Mouse (Mus musculus): ENCODE results near the gene 2610301B20Rik. TPM values are rescaled to one million over a fixed set of nuclear protein-coding genes. Genes with fewer than 3 reads are reported as not detected.

Gene 2610301B20Rik
- polyA plus RNA-seq, 1 experiment: 13.1 TPM

- Histone ChIP-seq H3K4me1 (peaks cover 20% of the 10 kb centered on the region), H3K36me3 (replicated peaks; ENCODE audit: low read length) (peaks cover 5% of the 10 kb centered on the region), H3K9me3 (no peaks in the 10 kb centered on the region), H3K27me3 (replicated peaks) (no peaks in the 10 kb centered on the region), H3K4me3 (replicated peaks) (no peak overlapping the region)
- TF ChIP-seq FLI1 (IDR thresholded peaks at IDR 0.05; ENCODE audit: low read length): no peak
- TF ChIP-seq GATA1 (IDR thresholded peaks at IDR 0.05; ENCODE audit: borderline replicate concordance, low read length): no peak
These were observed 2.1 kb upstream of the 2610301B20Rik start for GRCm38 (mm10) chr4:10872231-10872630.

DNA sequence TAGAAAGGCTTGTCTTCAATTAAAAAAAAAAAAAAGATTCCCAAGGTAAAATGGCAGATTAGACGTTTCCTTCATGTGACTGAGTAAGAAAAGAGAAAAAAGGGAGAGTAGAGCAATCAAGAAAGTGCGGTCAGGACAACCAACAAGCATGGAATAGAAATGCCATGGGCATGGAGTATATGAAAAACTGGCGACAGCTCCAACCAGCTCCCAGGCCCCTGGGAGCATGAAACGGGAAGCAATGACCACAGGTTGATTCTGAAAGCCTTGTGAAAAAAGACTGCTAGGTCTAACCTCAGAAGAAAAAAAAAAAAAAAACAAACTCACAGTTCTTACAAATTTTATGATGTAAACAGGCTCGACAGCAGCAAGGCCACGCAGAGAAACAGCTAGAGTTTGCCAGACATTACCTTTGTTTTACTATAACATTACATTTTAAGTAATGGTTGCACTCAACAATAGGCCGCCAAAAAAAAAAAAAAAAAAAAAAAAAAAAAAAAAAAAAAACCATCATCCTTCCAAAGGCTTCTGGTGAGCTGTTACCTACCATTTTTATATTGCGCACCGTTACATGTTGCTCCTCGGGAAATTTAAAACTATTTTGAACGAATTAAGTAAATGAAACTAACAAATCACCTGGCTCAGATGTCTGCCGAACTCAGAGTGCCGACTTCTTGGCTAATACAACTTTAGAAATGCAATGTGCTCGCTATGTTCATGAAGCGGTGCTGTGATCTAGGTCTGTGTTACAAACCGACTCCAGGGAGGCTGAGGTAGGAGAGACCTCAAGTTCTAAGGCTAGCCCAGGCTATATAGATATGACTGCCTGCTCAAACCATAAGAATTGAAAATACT is 1.4 kb upstream of the 2610301B20Rik start:
- Histone ChIP-seq H3K4me3 (replicated peaks) (peak overlapping the region; percentile 99), H3K4me1 (peaks cover 20% of the 10 kb centered on the region)
- no peak for TF ChIP-seq FLI1 (IDR thresholded peaks at IDR 0.05; ENCODE audit: low read length)

GRCm38 (mm10) chr4:10873549-10873919 is 764 bp upstream of the 2610301B20Rik start:
- H3K4me3 ChIP-seq (replicated peaks): peak overlapping the region; percentile 99
- no peaks in the 10 kb centered on the region for H3K9me3 ChIP-seq
- H3K27me3 ChIP-seq (replicated peaks): no peaks in the 10 kb centered on the region
- H3K36me3 ChIP-seq (replicated peaks; ENCODE audit: low read length): peaks cover 5% of the 10 kb centered on the region
- peaks cover 20% of the 10 kb centered on the region for H3K4me1 ChIP-seq
- TF ChIP-seq GATA1 (IDR thresholded peaks at IDR 0.05; ENCODE audit: borderline replicate concordance, low read length): no peak

More for the DNA sequence above, 1.4 kb upstream of the 2610301B20Rik start:
- no peaks in the 10 kb centered on the region for H3K27me3 ChIP-seq (replicated peaks)
- H3K36me3 ChIP-seq (replicated peaks; ENCODE audit: low read length): peaks cover 5% of the 10 kb centered on the region
- H3K9me3 ChIP-seq: no peaks in the 10 kb centered on the region

DNA sequence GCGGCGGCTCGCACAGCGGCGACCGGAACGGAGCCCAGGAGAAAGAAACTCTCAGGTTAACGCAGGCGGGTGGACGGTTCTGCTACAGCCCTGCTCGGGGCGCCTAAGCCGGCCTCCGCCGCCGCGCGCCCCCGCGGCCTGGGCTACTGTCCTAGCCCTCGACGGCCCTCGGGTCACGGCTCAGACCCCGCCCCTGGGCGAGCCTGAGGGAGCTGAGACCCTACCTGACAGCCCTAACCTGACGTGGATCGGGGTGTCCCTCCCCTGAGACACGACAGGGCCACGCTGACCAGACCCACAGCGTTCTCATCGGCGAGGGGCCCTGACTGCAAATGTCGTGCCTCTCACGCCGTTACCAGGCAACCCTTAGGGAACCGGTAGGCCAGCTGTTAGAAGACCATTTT is 422 bp downstream of the 2610301B20Rik start:
- no peak for TF ChIP-seq FLI1 (IDR thresholded peaks at IDR 0.05; ENCODE audit: low read length)
- peaks cover 24% of the 10 kb centered on the region for H3K4me1 ChIP-seq
- no peaks in the 10 kb centered on the region for H3K9me3 ChIP-seq
- H3K27me3 ChIP-seq (replicated peaks): no peaks in the 10 kb centered on the region
- H3K36me3 ChIP-seq (replicated peaks; ENCODE audit: low read length): peaks cover 15% of the 10 kb centered on the region
- peak overlapping the region; percentile 99 for H3K4me3 ChIP-seq (replicated peaks)

- Histone ChIP-seq H3K4me1 (peaks cover 24% of the 10 kb centered on the region), H3K4me3 (replicated peaks) (peak overlapping the region; percentile 99), H3K36me3 (replicated peaks; ENCODE audit: low read length) (peaks cover 21% of the 10 kb centered on the region), H3K27me3 (replicated peaks) (no peaks in the 10 kb centered on the region), H3K9me3 (no peaks in the 10 kb centered on the region)
- no peak for TF ChIP-seq FLI1 (IDR thresholded peaks at IDR 0.05; ENCODE audit: low read length)
- no peak for TF ChIP-seq GATA1 (IDR thresholded peaks at IDR 0.05; ENCODE audit: borderline replicate concordance, low read length)
These were observed 1.1 kb downstream of the 2610301B20Rik start for GRCm38 (mm10) chr4:10875407-10875806.

DNA sequence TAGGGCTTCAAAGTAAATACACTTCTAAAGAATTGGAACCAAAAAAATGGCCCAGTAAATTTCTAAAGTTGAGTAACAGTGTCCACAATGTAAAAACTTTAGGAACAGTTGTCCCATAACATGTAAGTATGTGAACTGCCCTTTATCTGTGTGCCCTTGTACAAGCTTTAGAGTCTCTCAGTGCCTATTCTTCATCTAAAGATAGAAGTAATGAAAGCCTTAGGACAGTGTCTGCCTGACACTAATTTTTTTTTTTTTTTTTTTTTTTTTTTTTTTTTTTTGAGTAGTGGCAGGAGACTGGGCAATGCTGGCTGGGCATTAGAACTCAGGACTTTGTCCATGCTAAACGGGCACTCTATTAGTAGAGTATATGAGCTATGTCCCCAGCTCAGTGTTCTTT is 2.8 kb downstream of the 2610301B20Rik start:
- Histone ChIP-seq H3K36me3 (replicated peaks; ENCODE audit: low read length) (peaks cover 38% of the 10 kb centered on the region), H3K4me3 (replicated peaks) (no peak overlapping the region), H3K27me3 (replicated peaks) (no peaks in the 10 kb centered on the region), H3K4me1 (peaks cover 24% of the 10 kb centered on the region), H3K9me3 (no peaks in the 10 kb centered on the region)
- no peak for TF ChIP-seq FLI1 (IDR thresholded peaks at IDR 0.05; ENCODE audit: low read length)

DNA sequence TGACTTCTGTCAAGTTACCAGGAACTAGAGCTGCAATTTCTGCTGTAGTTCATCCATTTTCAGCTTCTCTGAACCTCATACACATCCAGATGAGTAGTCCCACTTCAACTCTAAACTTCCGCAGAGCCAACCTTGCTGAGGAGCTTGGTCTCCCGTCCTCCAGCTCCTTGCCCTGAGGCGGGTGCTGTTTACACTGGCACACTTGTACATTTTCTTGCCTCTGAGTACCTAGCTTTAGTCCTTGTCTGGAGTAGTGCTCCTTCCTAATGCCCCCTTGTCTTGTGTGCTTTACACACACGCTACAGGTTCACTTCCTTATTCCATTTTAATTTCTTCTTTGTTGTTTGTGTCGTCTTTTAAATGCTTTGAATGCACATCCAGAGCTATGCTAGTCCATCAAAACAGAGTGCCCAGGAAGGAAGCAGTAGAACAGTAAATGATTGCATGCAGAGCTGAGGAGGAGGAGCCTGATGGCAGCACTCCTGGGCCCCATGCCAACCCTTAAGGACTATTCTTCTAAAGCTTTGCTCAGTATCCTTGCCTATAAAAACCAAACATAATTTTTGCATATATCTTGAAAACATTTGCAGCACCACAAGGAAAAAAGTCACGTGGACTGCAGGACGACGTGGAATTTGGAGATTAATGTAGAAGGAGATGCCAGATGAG is 9.6 kb downstream of the 2610301B20Rik start:
- no peaks in the 10 kb centered on the region for H3K27me3 ChIP-seq (replicated peaks)
- TF ChIP-seq FLI1 (IDR thresholded peaks at IDR 0.05; ENCODE audit: low read length) (no peak), GATA1 (IDR thresholded peaks at IDR 0.05; ENCODE audit: borderline replicate concordance, low read length) (no peak)
- peaks cover 81% of the 10 kb centered on the region for H3K36me3 ChIP-seq (replicated peaks; ENCODE audit: low read length)
- peaks cover 10% of the 10 kb centered on the region for H3K9me3 ChIP-seq
- H3K4me3 ChIP-seq (replicated peaks): no peak overlapping the region
- peaks cover 7% of the 10 kb centered on the region for H3K4me1 ChIP-seq

DNA sequence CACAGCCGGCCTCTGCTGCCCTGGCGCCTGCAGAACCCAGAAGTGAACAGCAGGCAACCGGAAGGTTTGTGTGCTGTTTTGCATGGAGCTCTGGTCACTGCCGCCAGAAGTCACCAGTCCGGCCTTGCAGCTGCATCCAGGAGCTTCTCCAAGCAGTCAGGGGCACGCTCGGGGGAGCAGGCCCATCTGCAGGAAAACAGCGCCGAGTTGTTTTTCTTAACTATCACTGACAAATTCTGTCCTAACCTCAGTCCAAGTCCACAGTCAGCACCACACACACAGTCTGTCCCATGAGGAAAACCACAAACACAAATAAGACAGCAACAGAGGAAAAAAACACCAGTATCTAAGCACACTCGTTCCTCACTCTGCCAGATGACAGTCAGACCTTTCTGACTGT is 14.5 kb downstream of the 2610301B20Rik start:
- H3K9me3 ChIP-seq: peaks cover 17% of the 10 kb centered on the region
- H3K4me1 ChIP-seq: peaks cover 6% of the 10 kb centered on the region
- H3K27me3 ChIP-seq (replicated peaks): no peaks in the 10 kb centered on the region
- TF ChIP-seq GATA1 (IDR thresholded peaks at IDR 0.05; ENCODE audit: borderline replicate concordance, low read length) (no peak), FLI1 (IDR thresholded peaks at IDR 0.05; ENCODE audit: low read length) (no peak)
- peaks cover 61% of the 10 kb centered on the region for H3K36me3 ChIP-seq (replicated peaks; ENCODE audit: low read length)
- no peak overlapping the region for H3K4me3 ChIP-seq (replicated peaks)

DNA sequence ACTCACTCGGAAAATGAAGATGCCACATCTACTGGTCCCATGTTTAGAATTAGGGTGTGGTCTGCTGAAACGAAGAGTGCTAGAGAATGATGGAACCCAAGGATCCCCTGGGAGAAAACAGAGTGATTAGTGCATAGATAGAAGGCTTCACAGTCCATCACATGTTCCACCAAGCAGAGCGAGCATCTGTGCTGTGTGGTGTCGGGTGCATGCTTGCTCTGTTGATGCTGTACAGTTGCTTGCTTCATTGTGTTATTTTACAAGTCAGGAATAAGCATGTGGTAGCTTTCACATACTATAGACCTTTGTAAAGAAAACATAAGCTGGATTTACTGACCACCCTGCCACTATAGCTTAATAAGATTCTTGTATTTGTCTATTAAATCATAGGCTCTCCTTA is 22.0 kb downstream of the 2610301B20Rik start:
- H3K4me3 ChIP-seq (replicated peaks): no peak overlapping the region
- H3K9me3 ChIP-seq: no peaks in the 10 kb centered on the region
- H3K36me3 ChIP-seq (replicated peaks; ENCODE audit: low read length): peaks cover 73% of the 10 kb centered on the region
- TF ChIP-seq GATA1 (IDR thresholded peaks at IDR 0.05; ENCODE audit: borderline replicate concordance, low read length): no peak
- no peak for TF ChIP-seq FLI1 (IDR thresholded peaks at IDR 0.05; ENCODE audit: low read length)
- H3K4me1 ChIP-seq: peaks cover 5% of the 10 kb centered on the region; the same call in 1 of the 2 replicates
- no peaks in the 10 kb centered on the region for H3K27me3 ChIP-seq (replicated peaks)

DNA sequence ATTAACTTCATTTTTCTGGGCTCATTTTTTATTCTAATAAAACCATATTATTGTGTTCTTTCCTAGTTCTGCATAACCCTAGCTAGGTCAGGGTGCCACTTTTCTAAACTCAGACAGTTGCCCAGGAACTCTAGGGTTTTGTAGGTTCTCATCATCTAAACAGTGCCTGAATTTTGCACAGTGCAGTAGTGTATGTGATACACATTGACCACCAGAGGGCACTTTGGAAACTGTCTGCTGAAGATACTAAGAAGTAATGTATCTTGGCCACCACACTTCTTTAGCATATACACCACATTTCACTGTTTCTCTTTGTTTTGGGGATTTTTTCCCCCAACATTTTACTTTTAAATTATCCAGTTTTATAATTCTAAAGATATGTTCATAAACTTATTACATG is 22.6 kb downstream of the 2610301B20Rik start:
- TF ChIP-seq GATA1 (IDR thresholded peaks at IDR 0.05; ENCODE audit: borderline replicate concordance, low read length): no peak
- no peak for TF ChIP-seq FLI1 (IDR thresholded peaks at IDR 0.05; ENCODE audit: low read length)
- peaks cover 73% of the 10 kb centered on the region for H3K36me3 ChIP-seq (replicated peaks; ENCODE audit: low read length)

More for the DNA sequence above, 22.6 kb downstream of the 2610301B20Rik start:
- H3K9me3 ChIP-seq: no peaks in the 10 kb centered on the region
- no peak overlapping the region for H3K4me3 ChIP-seq (replicated peaks)
- H3K27me3 ChIP-seq (replicated peaks): no peaks in the 10 kb centered on the region
- H3K4me1 ChIP-seq: peaks cover 5% of the 10 kb centered on the region; the same call in 1 of the 2 replicates
